Mouse (Mus musculus) ES-Bruce4 (cell line): ENCODE measurements around the gene Kcnk16.

ENCODE experiments used
- CTCF ChIP-seq: IDR thresholded peaks from one replicate; pipeline ENCODE4 v1.8.1; 2011; ENCODE audit warnings: low read depth, low read length
- EP300 ChIP-seq: IDR thresholded peaks from 2 replicates; pipeline ENCODE4 v1.6.1; 2011; ENCODE audit warnings: low read depth, low read length; ENCODE audit not compliant: insufficient read depth

DNA sequence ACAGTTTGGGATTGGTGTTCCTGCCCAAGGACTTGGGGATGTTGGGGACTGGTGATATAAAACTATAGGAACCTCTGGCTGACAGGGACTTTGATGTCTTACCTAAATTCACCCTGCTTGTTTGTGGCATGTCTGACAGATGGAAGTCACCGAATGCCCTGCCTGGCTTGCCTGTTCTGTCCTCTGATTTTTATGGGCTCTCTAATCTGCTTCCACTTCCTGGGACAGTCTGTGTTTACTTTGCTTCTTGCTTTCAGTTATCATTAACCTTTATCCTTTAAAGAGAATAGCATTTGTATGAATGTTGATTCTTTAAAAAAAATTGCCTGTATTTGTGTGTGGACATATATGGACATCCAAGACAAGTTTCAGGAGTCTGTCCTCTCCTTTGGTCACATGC lies 46.1 kb upstream of the Kcnk16 start:
- TF ChIP-seq EP300 (no peak), CTCF (no peak)
